Mouse (Mus musculus) retina, postnatal 1 day (tissue): ENCODE measurements around the gene Hbp1.

Experiments used
- DNase-seq: peaks from one replicate; pipeline ENCODE4 v3.0.0-alpha.2; 2012

Hbp1 gene

GRCm38 (mm10) chr12:31949759-31950658, at the start of gene Hbp1:
Gene Hbp1 (minus strand): TSS chr12:31950535.
- DNase-seq: peak; percentile 100

- DNase-seq: no peak
These were observed 48.4 kb upstream of the Hbp1 start for GRCm38 (mm10) chr12:31998706-31999105.

GRCm38 (mm10) chr12:31997328-31997878, 47.1 kb upstream of the Hbp1 start:
- no peak for DNase-seq

DNA sequence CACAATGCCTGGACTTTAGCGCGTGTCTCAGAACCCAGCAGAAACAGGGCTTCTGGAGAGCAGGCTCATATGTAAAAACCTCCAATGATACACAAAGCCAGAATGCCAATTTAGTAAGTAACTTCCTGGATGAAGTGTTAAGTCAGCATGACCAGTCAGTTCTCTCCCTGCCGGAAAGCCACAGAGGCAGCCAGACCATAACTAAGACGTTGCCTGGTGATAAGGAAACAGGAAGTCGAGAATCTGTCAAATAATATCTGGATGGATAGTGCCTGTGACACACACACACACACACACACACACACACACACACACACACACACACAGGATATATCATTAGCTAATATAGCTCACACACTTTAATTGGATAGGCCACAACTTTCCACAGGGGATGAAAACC, 46.5 kb upstream of the Hbp1 start:
- DNase-seq: no peak

DNA sequence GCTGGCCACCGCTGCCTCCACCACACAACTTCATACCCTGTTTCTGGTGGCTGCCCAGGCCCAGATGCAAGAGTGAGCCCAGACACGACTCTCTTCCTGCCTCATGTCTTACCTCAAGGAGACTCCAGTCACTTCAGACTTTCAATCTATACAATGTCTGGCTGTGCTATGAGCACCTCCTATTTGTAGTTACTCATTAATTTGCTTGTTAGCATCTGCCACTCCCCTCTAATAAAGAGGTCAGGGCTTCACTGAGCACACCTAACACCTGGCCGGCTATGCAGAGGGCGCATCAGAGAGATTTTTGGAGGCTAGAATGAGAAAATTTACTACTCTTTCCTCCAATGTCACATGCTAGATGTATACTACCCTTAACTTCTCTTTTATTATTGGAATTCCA, 40.2 kb upstream of the Hbp1 start:
- no peak for DNase-seq

DNA sequence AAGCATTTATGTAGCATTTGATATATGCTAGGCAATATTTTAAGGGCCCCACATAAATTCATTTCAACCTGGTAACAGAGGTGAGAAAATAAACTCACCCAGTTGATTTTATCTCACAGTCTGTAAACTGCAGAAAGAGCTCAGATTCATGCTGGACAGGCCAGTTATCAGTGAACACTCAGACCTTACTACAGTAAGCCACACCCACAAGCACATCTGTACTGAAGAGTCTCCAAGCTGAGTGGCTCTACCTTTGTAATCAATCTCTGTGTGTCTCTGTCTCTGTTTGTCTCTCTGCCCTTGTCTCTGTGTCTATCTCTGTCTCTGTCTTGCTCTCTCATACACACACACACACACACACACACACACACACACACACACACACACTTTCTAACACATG, 39.4 kb upstream of the Hbp1 start:
- DNase-seq: no peak

DNA sequence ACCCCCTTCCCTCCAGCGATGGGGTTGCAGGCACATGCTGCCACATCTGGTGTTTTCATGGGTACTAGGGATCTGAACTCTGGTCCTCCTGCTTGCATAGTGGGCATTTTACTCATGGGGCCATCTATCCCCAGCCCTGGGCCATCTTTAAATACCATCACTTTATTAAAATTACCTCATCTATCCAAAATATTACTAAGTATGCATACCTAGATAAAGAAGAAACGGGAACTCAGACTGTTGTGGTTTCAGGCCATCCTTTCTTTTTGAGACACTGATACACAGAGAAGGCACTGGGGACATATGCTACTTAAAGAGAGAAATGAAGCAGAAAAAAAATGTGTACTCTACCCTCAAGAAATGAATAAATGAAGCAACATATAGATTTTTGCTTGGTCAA, 36.1 kb upstream of the Hbp1 start:
- no peak for DNase-seq

GRCm38 (mm10) chr12:31985738-31986137, 35.4 kb upstream of the Hbp1 start:
- DNase-seq: no peak

DNA sequence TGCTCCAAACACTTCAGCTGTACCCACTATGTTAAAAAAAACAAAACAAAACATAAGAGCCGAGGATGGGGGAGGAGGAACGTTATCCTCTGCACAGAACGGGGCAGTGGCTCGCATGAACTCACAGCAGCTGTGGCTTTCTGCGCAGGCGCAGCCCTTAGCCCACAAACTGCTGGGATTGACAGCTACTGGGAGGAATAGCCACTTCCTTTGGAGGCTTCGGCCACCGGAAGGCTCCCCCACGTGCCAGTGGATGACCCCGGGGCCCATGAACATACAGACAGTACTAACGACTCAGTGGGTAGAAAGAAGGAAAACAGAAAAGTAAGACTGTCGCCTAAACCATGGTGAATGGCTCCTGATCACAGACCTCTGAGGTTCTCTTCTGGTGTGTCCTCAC, 34.3 kb upstream of the Hbp1 start:
- no peak for DNase-seq

DNA sequence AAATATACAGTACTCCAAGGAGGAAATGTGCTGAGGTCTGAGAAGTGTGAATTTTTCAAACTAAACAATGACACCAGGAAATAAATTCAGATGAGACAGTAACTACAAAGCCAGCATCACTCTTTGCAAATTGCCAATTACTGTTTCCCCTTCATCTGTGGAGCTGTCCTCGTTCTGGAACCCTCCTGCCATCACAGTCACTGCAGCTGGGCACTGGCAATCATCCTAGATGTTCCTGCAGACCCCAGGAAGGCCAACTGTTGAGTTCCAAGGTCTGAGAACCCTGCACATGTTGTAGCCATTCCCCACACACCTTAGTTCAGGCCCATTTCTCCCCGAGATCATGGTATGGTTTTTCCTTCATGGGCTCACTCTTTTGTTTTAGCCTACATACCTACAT, 33.9 kb upstream of the Hbp1 start:
- DNase-seq: no peak

DNA sequence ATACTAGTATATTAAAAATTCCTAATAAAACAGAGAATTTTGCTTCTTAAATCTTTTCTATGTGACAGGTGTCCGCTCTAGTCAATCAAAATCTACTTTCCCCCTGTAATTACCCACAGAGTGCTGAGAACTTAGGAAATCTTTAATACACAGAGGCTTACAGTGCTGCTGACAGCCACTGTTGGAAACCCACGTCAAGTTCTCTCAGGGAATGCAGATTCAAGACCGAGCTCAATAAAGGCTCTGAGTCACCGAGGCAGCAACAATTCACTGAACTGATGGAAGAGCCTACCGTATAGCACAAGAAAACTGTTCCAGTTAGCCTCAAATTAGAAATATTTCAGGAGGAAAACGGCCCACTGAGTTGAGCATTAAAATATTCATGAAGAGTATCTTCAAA, 33.4 kb upstream of the Hbp1 start:
- DNase-seq: no peak

DNA sequence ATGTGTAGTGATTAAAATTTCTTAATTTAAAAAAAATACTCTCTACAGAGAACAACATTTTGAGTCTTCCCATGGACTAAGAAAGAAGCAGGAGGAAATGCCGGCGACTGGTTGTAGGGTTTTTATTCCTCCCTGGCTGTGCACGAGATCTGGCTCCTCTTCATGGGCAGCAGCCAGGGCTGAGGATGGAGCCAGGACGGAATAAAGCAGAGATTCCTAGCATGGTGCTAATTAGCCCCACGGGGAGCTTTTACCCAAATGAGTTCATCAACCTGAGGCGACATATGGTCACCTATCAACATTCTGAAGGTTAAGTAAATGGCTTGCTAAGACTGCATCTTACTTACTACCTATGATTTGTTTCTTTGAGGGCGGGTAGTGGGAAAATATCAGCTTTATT, 32.9 kb upstream of the Hbp1 start:
- DNase-seq: no peak

DNA sequence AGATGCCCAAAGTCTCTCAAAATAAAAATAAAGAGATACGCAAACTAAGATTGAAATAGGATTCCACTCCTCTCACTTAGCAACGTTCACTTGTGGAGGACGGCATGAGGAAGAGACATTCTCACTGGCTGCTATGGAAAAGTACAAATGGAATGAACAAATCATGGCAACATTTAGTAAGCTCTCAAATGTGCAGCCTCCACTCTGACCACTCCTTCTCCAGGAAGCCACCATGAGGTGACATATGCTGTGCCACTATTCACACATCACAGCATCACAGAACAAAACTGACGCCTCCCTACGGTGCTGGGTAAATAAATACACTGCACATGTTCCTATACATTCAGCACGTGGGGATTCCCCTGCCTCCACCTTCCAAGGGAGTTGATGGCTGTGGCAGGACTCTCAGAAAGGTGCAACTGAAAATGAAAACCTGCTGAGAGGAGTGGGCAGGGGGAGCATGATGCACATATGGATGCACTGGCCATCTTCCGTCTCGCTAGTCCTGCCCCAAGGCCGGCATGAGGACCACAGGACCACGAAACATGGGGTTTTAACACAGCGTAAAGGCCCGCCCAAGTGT, 27.4 kb upstream of the Hbp1 start:
- DNase-seq: no peak

DNA sequence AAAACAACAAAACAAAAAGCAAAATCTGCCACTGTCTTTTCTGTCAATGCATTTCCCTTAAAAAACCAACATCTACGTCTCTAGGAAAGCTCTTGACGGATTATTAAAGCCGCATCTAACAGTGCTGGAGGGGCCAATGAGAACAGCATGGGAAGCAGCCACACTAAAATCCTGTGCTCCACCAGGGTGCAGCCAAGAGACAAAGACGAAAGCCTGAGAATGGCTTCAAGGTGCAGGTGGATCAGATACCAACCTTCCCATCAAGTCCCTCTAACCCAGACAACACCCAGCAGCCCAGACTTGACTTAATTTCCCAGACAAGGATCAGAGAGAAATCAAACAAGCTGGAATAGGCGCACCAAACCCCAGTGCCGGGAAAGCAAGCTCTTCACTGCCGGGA, 26.2 kb upstream of the Hbp1 start:
- DNase-seq: peak; percentile 50

DNA sequence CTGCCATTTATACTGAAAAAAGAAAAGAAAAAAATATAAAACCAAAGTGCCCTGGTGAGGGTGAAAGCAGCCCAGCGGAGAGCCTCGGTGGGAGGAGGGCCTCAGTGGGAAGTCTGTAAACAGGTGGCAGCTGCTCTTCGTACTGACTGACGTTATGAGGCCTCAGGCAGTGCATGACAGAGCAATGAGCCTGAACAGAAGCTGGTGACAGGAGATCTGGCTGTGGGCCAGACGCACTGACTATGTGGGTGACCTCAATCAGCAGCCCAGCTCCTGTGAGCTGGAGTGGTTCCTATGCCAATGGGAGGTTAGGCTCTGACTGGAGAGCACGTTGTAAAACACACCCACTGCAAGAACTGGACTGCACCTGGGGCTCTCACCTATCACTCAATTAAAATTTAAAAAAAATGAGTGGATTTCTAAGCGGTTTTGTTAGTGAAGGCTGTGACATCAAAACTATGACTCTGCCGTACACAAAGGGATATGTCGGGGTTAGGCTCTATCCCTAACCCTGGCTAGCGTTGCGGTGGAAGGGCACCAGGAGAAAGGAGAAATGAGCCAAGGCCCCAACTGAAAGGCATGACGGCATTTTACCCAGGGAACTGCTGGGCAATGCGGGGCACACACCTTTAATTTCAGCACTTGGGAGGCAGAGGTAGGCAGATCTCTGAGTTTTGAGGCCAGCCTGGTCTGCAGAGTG, 23.3 kb upstream of the Hbp1 start:
- peak; percentile 96 for DNase-seq

DNA sequence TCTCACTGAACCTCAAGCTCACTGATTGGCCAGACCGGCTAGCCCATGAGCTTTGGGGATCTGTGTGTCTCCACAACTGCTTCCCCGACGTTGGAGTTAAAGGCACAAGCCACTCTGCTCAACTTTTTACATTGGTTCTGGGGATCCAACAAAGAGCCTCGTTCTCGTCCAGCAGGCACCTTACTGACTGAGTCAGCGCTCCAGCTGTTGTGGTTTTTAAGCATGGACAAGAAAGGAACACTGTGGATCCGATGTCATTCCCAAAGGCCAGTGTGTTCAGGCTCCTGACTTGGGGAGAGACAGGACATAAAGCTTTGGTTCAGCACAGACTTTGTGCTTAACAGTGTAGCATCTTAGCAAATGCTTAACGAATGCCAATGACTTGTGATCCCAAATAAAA, 21.2 kb upstream of the Hbp1 start:
- no peak for DNase-seq

GRCm38 (mm10) chr12:31969111-31969510, 18.8 kb upstream of the Hbp1 start:
- DNase-seq: no peak

- DNase-seq: peak; percentile 81
These were observed 17.2 kb upstream of the Hbp1 start for GRCm38 (mm10) chr12:31967536-31967935.

- DNase-seq: no peak
These were observed 16.1 kb upstream of the Hbp1 start for GRCm38 (mm10) chr12:31966405-31966804.

DNA sequence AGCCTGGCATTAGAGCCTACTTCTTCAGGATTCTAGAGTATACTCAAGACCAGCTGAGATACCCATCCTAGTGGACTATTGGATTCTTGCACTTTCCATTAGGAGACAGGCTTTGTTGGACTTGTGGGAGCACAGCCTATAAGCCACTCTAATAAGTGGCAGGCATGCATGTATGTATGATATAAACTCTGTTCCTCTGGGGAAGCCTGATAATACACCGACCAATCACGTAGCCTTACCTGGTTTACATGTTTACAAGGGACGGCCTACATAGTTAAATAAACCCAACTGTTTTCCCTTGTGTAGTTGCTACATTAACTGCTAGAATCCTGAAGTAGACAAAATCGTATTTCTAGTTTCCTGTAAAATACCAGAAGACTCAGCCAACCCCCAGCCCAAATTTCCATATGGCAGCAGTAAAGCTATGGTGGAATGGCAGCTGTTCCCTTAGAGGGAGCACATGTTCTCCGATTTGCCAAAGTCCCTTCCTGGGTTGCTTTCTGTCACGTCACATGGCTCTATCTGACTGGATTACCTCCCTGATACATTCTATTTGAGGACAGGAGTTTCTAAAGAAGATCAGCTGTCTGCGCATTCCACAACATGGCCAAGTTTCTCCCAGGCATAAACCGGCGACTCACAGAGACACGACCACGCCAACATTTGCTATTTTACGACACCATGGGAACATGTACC, 15.3 kb upstream of the Hbp1 start:
- DNase-seq: no peak

- DNase-seq: peak; percentile 63
These were observed 13.7 kb upstream of the Hbp1 start for GRCm38 (mm10) chr12:31964074-31964473.

- no peak for DNase-seq
These were observed 5.5 kb upstream of the Hbp1 start for GRCm38 (mm10) chr12:31955843-31956242.

GRCm38 (mm10) chr12:31950659-31951031, 310 bp upstream of the Hbp1 start:
- DNase-seq: no peak
